Mouse (Mus musculus) ES-E14 (cell line): ENCODE measurements around the gene Sidt1.

Experiments used
- CHD2 ChIP-seq: IDR thresholded peaks from 2 replicates; pipeline ENCODE4 v1.6.1; 2014; ENCODE audit warnings: mild to moderate bottlenecking, low read depth, low read length, inconsistent platforms
- HCFC1 ChIP-seq: IDR thresholded peaks from 2 replicates; pipeline ENCODE4 v1.6.1; 2012; ENCODE audit warnings: low read length, inconsistent platforms, borderline replicate concordance; ENCODE audit not compliant: insufficient read depth
- ZC3H11A ChIP-seq: IDR thresholded peaks from 2 replicates; pipeline ENCODE4 v1.6.1; 2012; ENCODE audit warnings: low read depth, mild to moderate bottlenecking, inconsistent platforms, low read length, borderline replicate concordance
- ZNF384 ChIP-seq: IDR thresholded peaks from 2 replicates; pipeline ENCODE4 v1.6.1; 2012; ENCODE audit warnings: low read depth, low read length, inconsistent platforms

- TF ChIP-seq HCFC1: no peak
- no peak for TF ChIP-seq CHD2
- no peak for TF ChIP-seq ZNF384
- no peak for TF ChIP-seq ZC3H11A
These were observed 95.2 kb downstream of the Sidt1 start for GRCm38 (mm10) chr16:44237836-44238235.
